Comparison of ENCODE assay signal across 9 mouse cellular contexts in the genomic region with DNA sequence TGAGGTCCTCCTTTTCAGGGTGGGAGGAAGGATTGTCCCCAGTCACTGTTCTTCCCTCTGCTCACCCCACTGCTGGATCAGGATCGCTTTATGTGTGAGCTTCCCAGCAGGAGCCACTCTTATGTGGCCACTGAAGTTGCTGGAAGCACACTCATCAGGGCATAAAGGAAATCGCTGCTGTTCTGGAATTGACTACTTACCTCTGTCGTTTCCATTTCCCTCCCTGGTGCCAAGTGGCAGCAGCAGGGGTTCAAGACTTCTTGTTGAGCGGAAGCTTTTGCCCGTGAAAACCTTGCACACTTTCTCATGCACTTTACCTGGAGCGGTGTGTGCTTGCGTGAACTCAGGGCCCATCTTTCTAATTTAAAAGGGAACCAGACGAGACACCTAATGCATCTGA. TPM values are rescaled to one million over a fixed set of nuclear protein-coding genes. Genes with fewer than 3 reads are reported as not detected.
A peak's percentile ranks its signal among the peaks of the same experiment; 100 is the strongest.
DNase-seq lines count a peak whose midpoint lies in the region; ATAC-seq and TF ChIP-seq lines count a peak whose summit lies in the region.
"Had no signal": no experiment of that assay in that cellular context is flagged by ENCODE, and none has a peak within 500 bp of the region (broad histone marks: within the 10 kb centered on the region; RNA-seq: fewer than 3 reads in every experiment).

No protein-coding gene starts in this region.

- intact Hi-C loops in left cerebral cortex, postnatal 4 days (cut with DNase I) = loop anchor here (10.0 kb wide), 1 partner anchor 113 kb away; no protein-coding TSS in a partner anchor

- no peak for ATAC-seq in heart, embryonic 11.5 days (replicated peaks; ENCODE audit: insufficient number of reproducible peaks, low FRiP score, low TSS enrichment)
- ATAC-seq in heart, embryonic 12.5 days (ENCODE audit: insufficient number of reproducible peaks, low FRiP score) = no peak
- ATAC-seq in lung, postnatal 0 days = no peak
- no peak for ATAC-seq in hindbrain, postnatal 0 days

- no peak overlapping the region for H3K4me3 ChIP-seq in heart, embryonic 11.5 days (ENCODE audit: low read depth, low read length)
- H3K4me3 ChIP-seq in heart, embryonic 12.5 days = no peak overlapping the region
- H3K4me3 ChIP-seq in lung, postnatal 0 days (ENCODE audit: low read depth, low read length) = no peak overlapping the region
- peak overlapping the region; percentile 89 for H3K4me3 ChIP-seq in hindbrain, postnatal 0 days (ENCODE audit: low read length)
- 0 out of 2 replicates have a peak overlapping the region, but pooled peaks have one; percentile 63 for H3K4me3 ChIP-seq in olfactory bulb, adult 2 months (ENCODE audit: insufficient read depth, low read depth, low read length)

- H3K9ac ChIP-seq in heart, embryonic 11.5 days (ENCODE audit: low read depth, low read length) = no peak overlapping the region
- H3K9ac ChIP-seq in heart, embryonic 12.5 days = no peak overlapping the region
- no peak overlapping the region for H3K9ac ChIP-seq in lung, postnatal 0 days (replicated peaks; ENCODE audit: low read depth)
- H3K9ac ChIP-seq in hindbrain, postnatal 0 days (replicated peaks; ENCODE audit: low read length) = no peak overlapping the region

- 0 out of 2 replicates have a peak, but pooled peaks cover 3% of the 10 kb centered on the region for H3K27me3 ChIP-seq in heart, embryonic 11.5 days (ENCODE audit: control insufficient read depth, insufficient read depth, low read length)
- H3K27me3 ChIP-seq in heart, embryonic 12.5 days (replicated peaks) = peaks cover 9% of the 10 kb centered on the region; the same call in 1 of the 2 replicates
- H3K27me3 ChIP-seq in lung, postnatal 0 days (replicated peaks; ENCODE audit: insufficient read depth, low read length) = 0 out of 2 replicates have a peak, but pooled peaks cover 2% of the 10 kb centered on the region
- no peaks in the 10 kb centered on the region for H3K27me3 ChIP-seq in hindbrain, postnatal 0 days (ENCODE audit: insufficient read depth, low read length)

- no peak for TF ChIP-seq POLR2A in olfactory bulb, adult 2 months (IDR thresholded peaks at IDR 0.05; ENCODE audit: insufficient read depth, low read depth, low read length)

- no peaks in the 10 kb centered on the region for H3K36me3 ChIP-seq in heart, embryonic 11.5 days (ENCODE audit: control insufficient read depth, insufficient read depth, low read length)
- H3K36me3 ChIP-seq in heart, embryonic 12.5 days = no peaks in the 10 kb centered on the region
- no peaks in the 10 kb centered on the region for H3K36me3 ChIP-seq in lung, postnatal 0 days (ENCODE audit: insufficient read depth, low read length)
- no peaks in the 10 kb centered on the region for H3K36me3 ChIP-seq in hindbrain, postnatal 0 days (ENCODE audit: insufficient read depth, low read length)
- H3K36me3 ChIP-seq: heart, embryonic 10.5 days had no signal

- no peaks in the 10 kb centered on the region for H3K9me3 ChIP-seq in heart, embryonic 11.5 days (replicated peaks; ENCODE audit: control insufficient read depth, low read length)
- no peaks in the 10 kb centered on the region for H3K9me3 ChIP-seq in heart, embryonic 12.5 days (replicated peaks)
- no peaks in the 10 kb centered on the region for H3K9me3 ChIP-seq in lung, postnatal 0 days (ENCODE audit: low read length)
- no peaks in the 10 kb centered on the region for H3K9me3 ChIP-seq in hindbrain, postnatal 0 days (ENCODE audit: low read length)
- H3K9me3 ChIP-seq: heart, embryonic 10.5 days had no signal

- no peaks in the 10 kb centered on the region for H3K4me1 ChIP-seq in heart, embryonic 11.5 days (ENCODE audit: control insufficient read depth, insufficient read depth, low read length)
- 0 out of 2 replicates have a peak, but pooled peaks cover 2% of the 10 kb centered on the region for H3K4me1 ChIP-seq in heart, embryonic 12.5 days (replicated peaks)
- H3K4me1 ChIP-seq in lung, postnatal 0 days (ENCODE audit: insufficient read depth, low read depth, low read length) = no peaks in the 10 kb centered on the region; the same call in 1 of the 2 replicates
- H3K4me1 ChIP-seq in hindbrain, postnatal 0 days (ENCODE audit: insufficient read depth, low read length) = 0 out of 2 replicates have a peak, but pooled peaks cover 13% of the 10 kb centered on the region
- H3K4me1 ChIP-seq in olfactory bulb, adult 2 months (ENCODE audit: control insufficient read depth, insufficient read depth, low read length) = peaks cover 5% of the 10 kb centered on the region; the same call in 1 of the 2 replicates

- 40% methylated on average over 8 of the region's 8 CpGs for WGBS in heart, embryonic 11.5 days (ENCODE audit: insufficient replicate concordance)
- 33% methylated on average over 8 of the region's 8 CpGs for WGBS in heart, embryonic 12.5 days
- 38% methylated on average over 8 of the region's 8 CpGs for WGBS in lung, postnatal 0 days
- WGBS in hindbrain, postnatal 0 days = 38% methylated on average over 8 of the region's 8 CpGs
- 53% methylated on average over 8 of the region's 8 CpGs for WGBS in olfactory bulb, adult 2 months

- peak overlapping the region; percentile 94; the same call in 1 of the 2 replicates for H3K4me2 ChIP-seq in heart, embryonic 11.5 days
- no peak overlapping the region for H3K4me2 ChIP-seq in heart, embryonic 12.5 days
- 0 out of 2 replicates have a peak overlapping the region, but pooled peaks have one; percentile 90 for H3K4me2 ChIP-seq in lung, postnatal 0 days (replicated peaks; ENCODE audit: low read depth, low read length)
- peak overlapping the region; percentile 81 for H3K4me2 ChIP-seq in hindbrain, postnatal 0 days (ENCODE audit: low read depth, low read length)

- TF ChIP-seq EP300 in lung, postnatal 0 days (IDR thresholded peaks at IDR 0.05) = no peak

- TF ChIP-seq CTCF in lung, postnatal 0 days (IDR thresholded peaks at IDR 0.05) = no peak
- TF ChIP-seq CTCF in hindbrain, postnatal 0 days (IDR thresholded peaks at IDR 0.05; ENCODE audit: low read depth) = no peak
- TF ChIP-seq CTCF in olfactory bulb, adult 2 months (IDR thresholded peaks at IDR 0.05; ENCODE audit: insufficient read depth, low read depth, low read length) = no peak

- no peak for DNase-seq in lung, postnatal 0 days (ENCODE audit: low spot score)
- DNase-seq in lung, postnatal 25 days (ENCODE audit: low spot score) = no peak
- no peak for DNase-seq in hindbrain, postnatal 0 days (ENCODE audit: low spot score)
- no peak for DNase-seq in left cerebral cortex, postnatal 4 days
- DNase-seq in layer of hippocampus, postnatal 25 days (ENCODE audit: extremely low spot score in 1 of 2, low spot score in 1 of 2) = no peak

- H3K27ac ChIP-seq in heart, embryonic 11.5 days (ENCODE audit: low read depth, low read length) = no peak overlapping the region
- H3K27ac ChIP-seq in heart, embryonic 12.5 days (ENCODE audit: poor library complexity, severe bottlenecking) = no peak overlapping the region
- no peak overlapping the region for H3K27ac ChIP-seq in lung, postnatal 0 days (ENCODE audit: low read length)
- H3K27ac ChIP-seq in hindbrain, postnatal 0 days = no peak overlapping the region; the same call in 1 of the 2 replicates
- H3K27ac ChIP-seq in olfactory bulb, adult 2 months (ENCODE audit: insufficient read depth, low read depth, low read length) = 0 out of 2 replicates have a peak overlapping the region, but pooled peaks have one; percentile 53

RNA-seq across cellular contexts. Expression of gene Erc2, which starts 0.7 kb away (rescaled TPM):
- polyA plus RNA-seq in heart, embryonic 11.5 days (2014; fragmentation: Nextera tagmentation; extraction: Ambion mirVana) = 5.1 and 6.2 TPM in 2 replicates
- polyA plus RNA-seq in heart, embryonic 12.5 days (2016; fragmentation: Nextera tagmentation; extraction: Ambion mirVana) = 3.9 and 4.3 TPM in 2 replicates
- polyA plus RNA-seq in lung, postnatal 0 days (2015; fragmentation: Nextera tagmentation; extraction: Ambion mirVana) = 1.9 and 2.2 TPM in 2 replicates
- total RNA-seq in hindbrain, postnatal 0 days (2014; rRNA removed) = 59.1 and 71.0 TPM in 2 replicates
- polyA plus RNA-seq in hindbrain, postnatal 0 days (2015; fragmentation: Nextera tagmentation; extraction: Ambion mirVana) = 97.5 and 104 TPM in 2 replicates
- polyA plus RNA-seq in olfactory bulb, adult 2 months (2012; ENCODE audit: insufficient read depth, insufficient read length, low replicate concordance, missing spikeins) = not detected in 2 replicates
- 100 to 1,000 TPM; 211 to 222 TPM for total RNA-seq in left cerebral cortex, postnatal 4 days (2021)
- total RNA-seq in layer of hippocampus, postnatal 25 days (2021) = 100 to 1,000 TPM; 225 to 256 TPM

Comparison
In these comparisons a context has a peak if more than half of its experiments do, and no peak if none do; other contexts are left out.
1. H3K4me3 ChIP-seq: peak in hindbrain, postnatal 0 days (single experiment) and olfactory bulb, adult 2 months (single experiment); none in heart, embryonic 11.5 days (single experiment), heart, embryonic 12.5 days (single experiment) and lung, postnatal 0 days (single experiment).